Mouse (Mus musculus): ENCODE data around the gene Agrp. TPM values are rescaled to one million over a fixed set of nuclear protein-coding genes. Genes with fewer than 3 reads are reported as not detected.
"Not testable (repeated sequence)": the region's sequence is repeated elsewhere in the genome, so short reads cannot be mapped to it uniquely, and the experiment has no call there.

Agrp gene
- total RNA-seq, 2 experiments from 2014 or later: not detected

DNA sequence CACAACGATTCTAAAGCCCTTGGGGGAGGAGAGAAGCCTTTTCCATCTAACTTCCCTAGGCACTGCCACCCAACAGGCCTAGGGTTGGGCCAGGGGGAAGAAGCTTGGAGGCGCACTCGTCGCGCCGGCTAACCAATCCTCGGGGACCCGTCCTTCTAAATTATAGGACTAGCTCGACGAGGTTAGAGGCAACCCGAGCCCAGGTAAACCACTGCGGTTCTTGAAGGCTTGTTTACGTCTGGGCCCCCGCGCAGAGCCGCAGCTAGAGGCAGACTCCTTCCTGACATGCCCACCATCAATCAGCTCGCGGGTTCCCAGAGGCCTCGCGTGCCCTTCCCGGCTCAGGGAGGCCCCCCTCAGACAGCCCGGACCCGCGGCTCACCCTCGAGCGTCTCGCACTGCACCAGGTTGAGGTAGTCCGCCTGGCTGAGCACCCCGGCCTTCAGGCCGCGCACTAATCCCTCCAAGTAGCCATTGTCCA is 71.8 kb downstream of the Agrp start:
- DNase-seq (ENCODE audit: low spot score in 2 of 2): no peak
- intact Hi-C loops (cut with DNase I): no loop called here

DNA sequence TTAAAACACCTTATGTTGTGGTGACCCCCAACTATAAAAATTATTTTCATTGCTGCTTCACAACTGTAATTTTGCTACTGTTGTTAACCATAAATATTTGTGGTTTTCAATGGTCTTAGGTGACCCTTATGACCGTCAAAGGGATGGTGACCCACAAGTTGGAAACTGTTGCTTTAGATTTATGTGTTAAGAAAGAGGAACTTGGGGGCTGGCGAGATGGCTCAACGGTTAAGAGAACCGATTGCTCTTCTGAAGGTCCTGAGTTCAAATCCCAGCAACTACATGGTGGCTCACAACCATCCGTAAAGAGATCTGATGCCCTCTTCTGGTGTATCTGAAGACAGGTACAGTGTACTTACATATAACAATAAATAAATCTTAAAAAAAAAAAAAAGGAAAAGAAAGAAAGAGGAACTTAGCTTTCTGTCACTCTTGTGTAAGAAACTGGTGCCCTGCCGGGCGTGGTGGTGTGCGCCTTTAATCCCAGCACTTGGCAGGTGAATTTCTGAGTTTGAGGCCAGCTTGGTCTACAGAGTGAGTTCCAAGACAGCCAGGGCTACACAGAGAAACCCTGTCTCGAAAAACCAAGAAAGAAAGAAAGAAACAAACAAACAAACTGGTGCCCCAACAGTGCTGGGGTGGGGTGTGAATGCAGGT is 72.5 kb downstream of the Agrp start:
- DNase-seq (ENCODE audit: low spot score in 2 of 2); intact Hi-C loops (cut with DNase I): not testable (repeated sequence)

DNA sequence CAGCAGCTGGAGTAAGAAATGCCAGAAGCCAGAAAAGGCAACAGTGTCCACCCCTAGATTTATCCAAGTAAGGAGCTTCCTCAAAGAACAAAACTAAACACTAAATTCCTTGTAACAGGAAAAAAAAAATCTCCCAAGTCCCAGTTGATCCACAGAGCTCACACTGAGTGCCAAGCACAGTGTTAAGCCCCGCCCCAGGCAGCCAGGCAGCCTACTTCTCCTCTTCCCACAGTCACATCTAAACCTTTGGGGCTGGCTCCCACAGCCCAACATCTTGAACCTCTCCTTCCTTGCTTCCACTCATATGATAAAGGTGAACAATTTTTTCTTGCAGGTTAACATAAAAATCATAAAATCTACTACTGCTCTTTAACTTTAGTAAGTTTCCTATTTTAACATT is 73.3 kb downstream of the Agrp start:
- intact Hi-C loops (cut with DNase I): no loop called here
- DNase-seq (ENCODE audit: low spot score in 2 of 2): no peak

DNA sequence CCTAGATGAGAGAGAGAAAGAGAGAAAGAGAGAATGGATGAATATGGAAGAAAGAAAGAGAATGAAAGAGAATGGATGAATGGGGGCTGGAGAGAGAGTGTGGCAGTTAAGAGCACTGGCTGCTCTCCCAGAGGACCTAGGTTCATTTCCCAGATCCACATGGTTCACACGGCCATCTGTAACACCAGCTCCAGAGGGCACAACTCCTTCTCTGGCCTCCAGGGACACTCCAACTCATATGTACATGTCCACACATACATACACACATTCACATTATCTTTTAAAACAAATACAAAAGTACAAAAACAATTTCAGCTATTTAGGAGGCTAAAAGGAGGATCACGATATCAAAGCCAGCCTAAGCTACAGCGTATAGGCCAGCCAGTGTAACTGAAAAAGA is 74.3 kb downstream of the Agrp start:
- no peak for DNase-seq (ENCODE audit: low spot score in 2 of 2)
- intact Hi-C loops (cut with DNase I): no loop called here

DNA sequence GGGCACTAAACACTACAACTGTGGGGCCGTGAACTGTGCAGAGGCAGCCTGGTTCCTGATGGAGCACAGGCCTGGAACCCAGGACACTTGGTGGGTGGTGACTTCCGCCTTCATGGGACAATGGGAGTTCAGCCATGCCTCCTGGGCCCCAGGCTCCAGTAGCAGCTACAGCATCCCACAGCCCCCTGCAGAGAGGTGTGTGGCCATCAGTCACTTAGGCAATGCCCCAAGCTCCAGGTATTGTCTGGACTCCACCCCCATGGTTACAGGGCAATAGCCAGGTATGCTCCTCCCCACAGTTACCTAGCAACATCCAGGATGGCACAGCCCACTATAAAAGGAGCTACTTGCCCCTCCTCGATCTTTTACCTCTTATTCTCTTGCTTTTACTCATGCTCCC is 82.0 kb downstream of the Agrp start:
- intact Hi-C loops (cut with DNase I): loop anchor here (2.0 kb wide), 1 partner anchor 22 kb away; no protein-coding TSS in a partner anchor
- DNase-seq (ENCODE audit: low spot score in 2 of 2): no peak

DNA sequence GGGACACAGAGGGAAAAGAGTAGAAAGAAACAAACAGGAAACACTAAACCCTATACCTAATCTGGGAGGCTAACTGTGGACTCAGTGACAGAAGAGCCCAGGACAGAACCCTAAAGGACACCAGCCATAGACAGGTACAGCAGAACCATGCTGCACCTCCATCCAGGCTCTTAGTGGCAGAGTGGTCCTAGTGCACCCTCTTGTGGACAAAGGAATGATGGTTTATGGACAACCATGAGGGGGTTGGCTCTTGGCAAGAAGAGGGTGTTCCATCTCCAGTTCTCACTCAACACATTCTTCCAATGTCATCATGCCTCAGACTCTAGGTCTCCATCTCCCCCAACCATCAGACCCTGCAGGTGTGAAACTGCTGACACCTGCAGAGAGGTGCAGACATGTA is 83.1 kb downstream of the Agrp start:
- intact Hi-C loops (cut with DNase I): loop anchor here (2.0 to 5.0 kb wide), 2 partner anchors 21 to 37 kb away; partner anchors contain the start of gene Hsd11b2
- DNase-seq (ENCODE audit: low spot score in 2 of 2): peak; percentile 36 to 54

DNA sequence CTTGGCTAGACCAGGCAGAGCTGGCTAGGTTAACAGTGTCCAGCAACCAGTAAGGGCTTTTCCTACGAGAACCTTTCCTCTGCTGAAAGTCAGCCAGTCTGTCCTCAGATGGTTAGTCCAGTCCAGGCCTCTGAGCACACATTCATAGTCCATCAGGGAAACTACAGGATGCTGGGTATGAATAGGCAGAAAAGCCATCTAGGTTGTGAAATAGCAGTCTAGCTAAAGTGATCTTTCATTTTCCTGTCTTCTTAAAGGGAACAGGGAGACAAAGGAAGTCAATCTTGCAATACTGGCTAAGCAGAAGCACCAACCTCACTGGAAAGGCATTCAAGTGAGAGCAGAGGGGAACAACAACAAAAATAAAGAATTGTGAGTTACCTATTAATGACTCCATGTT is 84.4 kb downstream of the Agrp start:
- intact Hi-C loops (cut with DNase I): loop anchor here (5.0 kb wide), 1 partner anchor 36 kb away; the partner anchor contains the start of gene Hsd11b2
- no peak for DNase-seq (ENCODE audit: low spot score in 2 of 2)

DNA sequence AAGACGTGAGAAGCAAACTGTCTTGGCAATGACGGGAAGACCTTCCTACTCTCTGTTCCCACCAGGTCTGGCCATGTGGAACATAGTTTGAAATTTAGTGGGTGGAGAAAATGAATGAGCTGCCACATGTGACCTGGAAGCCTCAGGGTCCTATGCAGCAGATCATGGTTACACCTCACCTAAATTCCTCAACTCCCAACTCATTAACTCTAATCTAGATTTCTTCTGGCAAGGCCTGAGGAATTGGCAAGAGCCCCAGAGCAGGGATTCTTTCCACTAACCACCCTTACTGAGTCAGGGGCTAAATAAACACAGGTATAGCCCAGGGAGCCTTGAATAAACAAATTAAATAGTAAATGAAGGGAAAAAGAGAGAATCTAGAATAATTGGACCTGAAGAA is 85.2 kb downstream of the Agrp start:
- DNase-seq (ENCODE audit: low spot score in 2 of 2): no peak
- intact Hi-C loops (cut with DNase I): loop anchor here (5.0 kb wide), 1 partner anchor 35 kb away; the partner anchor contains the start of gene Hsd11b2

DNA sequence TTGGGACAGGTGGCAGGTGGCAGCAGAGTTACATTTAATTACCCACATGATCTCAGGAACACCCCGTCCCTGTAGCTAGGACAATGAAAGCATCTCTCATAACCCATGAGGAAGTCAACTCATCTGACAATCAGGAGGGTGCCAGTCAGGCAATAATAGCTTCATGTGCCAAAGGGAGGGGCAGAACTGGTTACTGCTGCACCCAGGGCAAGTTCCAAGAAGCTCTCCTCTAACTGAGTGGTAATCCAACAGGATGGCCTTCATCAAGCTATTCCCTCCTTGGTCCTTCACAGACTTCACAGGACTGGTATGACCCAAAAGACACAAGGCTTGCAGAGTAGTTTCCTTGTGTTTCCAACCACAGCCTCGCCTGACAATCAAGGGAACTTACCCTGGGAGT is 87.1 kb downstream of the Agrp start:
- DNase-seq (ENCODE audit: low spot score in 2 of 2): no peak
- intact Hi-C loops (cut with DNase I): loop anchor here (5.0 kb wide), 1 partner anchor 33 kb away; the partner anchor contains the start of gene Hsd11b2

DNA sequence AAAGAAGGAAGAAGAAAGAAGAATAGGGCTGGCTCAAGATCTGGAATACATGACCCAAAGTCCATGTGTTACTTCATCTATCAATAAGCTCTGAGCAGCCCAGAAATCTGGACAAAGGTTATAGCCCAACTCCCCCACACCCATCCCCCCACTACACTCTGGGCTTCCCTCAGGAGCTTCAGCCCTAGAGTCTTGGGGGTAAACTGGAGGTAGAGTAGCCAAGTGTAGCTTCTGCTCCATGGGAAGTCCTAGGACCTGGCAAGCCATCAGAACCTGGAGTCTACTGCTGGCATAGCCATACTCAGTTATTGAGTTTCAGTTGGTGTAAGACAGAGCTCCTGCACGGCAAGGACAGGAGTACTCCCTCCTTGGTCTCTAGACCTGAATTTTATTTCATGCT is 87.7 kb downstream of the Agrp start:
- no peak for DNase-seq (ENCODE audit: low spot score in 2 of 2)
- intact Hi-C loops (cut with DNase I): no loop called here

DNA sequence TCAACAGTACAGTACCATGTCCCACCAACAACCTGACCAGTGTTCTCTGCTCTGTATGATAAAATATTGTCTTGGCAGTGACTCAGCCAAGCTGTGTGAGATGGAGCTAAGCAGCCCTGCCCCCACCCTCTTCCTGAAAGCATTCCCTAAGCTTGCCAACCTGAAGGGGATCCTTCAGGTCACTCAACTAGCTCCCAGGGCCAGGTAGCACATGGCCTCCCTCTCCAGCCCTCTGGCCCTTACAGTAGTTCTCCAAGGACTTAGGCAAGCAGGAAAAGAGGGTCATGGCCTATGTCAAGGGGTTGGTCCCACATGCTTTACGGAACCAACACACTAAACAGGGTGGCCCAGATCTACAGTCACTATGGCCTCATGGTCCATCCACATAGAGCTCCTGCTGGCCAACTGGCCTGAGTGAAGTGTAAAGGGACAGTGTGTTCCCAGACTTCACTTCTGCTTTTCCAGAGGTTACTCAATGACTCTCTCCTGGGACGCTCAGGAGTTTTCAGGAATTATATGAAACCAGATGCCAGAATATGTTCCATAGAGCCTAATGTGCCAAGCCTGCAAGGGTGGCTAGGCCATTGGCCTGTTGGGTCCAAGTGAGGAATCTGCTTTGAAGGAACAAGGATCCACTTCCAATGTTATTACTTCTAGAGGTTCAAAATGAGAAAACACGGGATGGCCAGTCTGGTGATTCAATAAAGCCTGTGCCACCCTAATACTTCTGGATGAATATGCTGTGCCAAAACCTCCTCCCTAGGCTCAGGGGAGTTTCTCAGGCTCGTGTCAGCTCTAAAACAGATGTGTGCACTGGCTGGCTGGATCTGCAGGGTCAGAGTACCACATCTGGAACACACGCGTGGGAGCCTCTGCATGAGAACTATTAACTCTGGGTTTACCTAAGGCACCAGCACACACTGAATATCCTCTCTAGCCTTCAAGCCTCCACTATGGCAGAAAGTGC is 90.5 kb downstream of the Agrp start:
- no peak for DNase-seq (ENCODE audit: low spot score in 2 of 2)
- intact Hi-C loops (cut with DNase I): no loop called here

DNA sequence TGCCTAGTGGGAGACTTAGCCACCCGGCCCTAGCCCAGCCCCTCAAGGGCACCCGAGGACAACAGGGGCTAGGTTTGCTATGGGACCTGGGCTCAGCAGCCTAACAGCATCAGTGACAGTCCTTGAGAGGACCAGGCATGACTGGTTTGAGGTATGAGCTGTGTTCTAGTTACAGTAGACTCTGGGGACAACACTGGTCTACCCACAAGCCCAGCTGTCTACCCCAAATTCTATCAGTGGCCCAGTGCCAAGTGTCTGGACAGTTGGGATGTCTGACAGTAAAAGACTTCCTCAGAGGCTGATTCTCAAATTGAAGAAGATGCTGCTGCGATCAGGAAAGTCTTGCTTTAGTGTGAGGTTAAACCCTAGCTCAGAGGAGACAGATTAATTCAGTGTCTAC is 91.9 kb downstream of the Agrp start:
- DNase-seq (ENCODE audit: low spot score in 2 of 2): peak in 1 of 2 experiments; percentile 37
- intact Hi-C loops (cut with DNase I): no loop called here

DNA sequence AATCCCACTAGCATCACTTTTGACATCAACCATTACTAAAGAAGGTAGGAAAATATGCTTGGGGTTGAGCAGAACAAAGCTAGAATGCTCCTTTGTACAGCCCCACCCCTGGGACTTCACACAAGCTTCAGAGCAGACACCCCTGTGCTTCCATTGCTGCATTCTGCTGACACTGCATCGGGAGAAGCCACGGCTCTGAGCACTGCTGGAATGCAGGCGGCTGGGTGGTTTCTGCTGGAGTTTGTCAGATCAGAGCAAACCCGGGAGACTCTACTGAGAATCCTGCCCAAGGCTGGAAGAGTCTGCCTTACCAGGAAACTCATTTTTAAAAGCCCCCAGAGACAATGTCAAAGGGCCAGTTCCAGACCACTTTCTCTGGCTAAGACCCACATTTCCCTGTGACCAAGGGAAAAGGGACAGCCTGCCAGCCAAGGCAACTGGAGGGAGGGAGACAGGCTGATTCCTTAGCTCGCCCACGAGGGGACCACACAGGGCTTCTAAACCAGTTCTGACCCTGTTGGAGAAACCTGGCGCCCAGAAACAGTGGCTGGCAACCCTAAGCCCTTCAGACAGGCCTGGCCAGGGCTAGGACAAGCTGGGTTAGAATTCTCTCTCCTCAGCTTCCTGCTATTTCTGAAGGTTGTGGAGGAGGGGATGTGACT is 92.5 kb downstream of the Agrp start:
- peak in 1 of 2 experiments; percentile 23 for DNase-seq (ENCODE audit: low spot score in 2 of 2)

DNA sequence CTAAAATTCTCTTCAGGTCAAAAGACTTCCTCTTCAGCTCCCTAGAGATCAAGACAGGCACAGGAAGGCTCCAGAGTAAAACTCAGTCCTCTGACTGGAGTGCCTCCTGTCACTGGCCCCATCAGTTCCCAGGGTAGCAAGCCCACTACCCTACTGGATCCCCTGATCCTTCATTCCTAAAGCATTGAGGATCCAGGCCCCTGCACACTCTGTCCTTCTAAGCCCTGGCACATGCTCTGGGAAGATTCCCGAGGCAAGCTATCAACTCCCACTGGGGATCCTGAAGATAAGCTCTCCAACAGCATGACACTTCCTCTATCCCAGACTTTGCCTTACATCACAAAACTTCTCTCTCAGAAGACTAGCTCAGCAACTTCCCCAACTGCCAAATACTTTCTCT is 93.5 kb downstream of the Agrp start:
- intact Hi-C loops (cut with DNase I): no loop called here
- no peak for DNase-seq (ENCODE audit: low spot score in 2 of 2)

More for the DNA sequence above, 92.5 kb downstream of the Agrp start:
- intact Hi-C loops (cut with DNase I): no loop called here

DNA sequence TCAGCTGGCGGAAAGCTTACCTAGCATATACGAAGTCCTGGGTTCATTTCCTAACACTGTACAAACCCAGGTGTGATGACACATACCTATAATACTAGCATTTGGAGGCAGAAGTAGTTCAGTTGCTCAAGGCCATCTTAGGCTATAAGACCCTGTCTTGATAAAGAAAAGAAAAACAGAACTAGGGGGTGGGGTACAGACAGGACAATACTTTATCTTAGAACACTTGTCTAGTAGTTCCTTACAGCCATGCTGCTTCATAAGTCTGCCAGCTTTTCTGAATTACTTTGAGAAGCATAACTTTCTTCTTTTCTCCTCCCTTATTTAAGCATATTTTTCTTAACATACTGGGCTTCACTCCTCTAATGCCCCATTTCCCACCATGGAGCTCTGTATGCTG is 94.4 kb downstream of the Agrp start:
- intact Hi-C loops (cut with DNase I): no loop called here
- DNase-seq (ENCODE audit: low spot score in 2 of 2): no peak

DNA sequence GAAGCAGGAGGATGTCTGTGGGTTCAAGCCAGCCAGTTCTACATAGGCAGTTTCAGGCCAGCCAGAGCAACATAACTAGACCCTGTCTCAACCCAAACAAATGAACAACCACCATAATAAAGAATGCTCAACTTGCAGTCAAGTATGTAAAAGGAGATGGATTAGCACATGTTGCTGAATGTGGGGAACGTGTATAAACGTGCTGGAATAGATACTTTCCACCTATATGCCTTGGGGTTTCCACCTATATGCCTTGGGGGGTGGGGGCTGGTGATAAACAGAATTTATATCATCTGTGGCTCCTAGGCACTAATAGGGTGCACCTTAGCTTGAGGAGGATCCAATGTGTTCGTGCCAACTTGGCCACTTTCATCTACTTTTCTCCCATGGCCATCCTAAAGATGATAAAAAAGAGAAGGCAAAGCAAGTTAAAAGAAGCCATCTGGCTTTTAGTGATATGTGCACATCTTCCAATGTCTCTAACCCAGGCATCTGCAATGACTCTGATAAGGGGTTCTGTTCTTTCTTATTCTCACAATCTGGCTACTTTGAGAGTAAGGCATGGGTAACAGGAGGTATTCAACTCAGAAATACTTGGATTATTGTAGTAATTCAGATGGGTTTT is 95.0 kb downstream of the Agrp start:
- DNase-seq (ENCODE audit: low spot score in 2 of 2): no peak
- intact Hi-C loops (cut with DNase I): no loop called here

DNA sequence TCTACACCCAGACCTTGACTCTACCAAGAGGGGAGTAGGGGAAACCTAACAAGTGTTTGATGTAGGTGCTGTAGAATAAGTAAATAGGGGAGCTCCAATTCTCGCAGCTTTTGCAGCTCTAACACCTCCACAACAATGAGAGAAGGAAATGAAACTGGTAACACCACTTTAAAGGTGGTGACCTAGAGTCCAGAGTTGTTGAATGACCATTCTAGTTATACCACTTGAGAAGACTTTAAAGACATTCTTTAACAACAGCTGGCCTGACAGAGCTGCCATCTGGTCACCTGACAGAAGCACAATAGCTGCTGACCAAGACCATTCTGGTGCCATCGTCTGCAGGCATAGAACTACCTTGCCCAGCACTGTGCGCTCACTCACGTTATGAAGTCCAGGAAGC is 98.3 kb downstream of the Agrp start:
- intact Hi-C loops (cut with DNase I): no loop called here
- DNase-seq (ENCODE audit: low spot score in 2 of 2): no peak

DNA sequence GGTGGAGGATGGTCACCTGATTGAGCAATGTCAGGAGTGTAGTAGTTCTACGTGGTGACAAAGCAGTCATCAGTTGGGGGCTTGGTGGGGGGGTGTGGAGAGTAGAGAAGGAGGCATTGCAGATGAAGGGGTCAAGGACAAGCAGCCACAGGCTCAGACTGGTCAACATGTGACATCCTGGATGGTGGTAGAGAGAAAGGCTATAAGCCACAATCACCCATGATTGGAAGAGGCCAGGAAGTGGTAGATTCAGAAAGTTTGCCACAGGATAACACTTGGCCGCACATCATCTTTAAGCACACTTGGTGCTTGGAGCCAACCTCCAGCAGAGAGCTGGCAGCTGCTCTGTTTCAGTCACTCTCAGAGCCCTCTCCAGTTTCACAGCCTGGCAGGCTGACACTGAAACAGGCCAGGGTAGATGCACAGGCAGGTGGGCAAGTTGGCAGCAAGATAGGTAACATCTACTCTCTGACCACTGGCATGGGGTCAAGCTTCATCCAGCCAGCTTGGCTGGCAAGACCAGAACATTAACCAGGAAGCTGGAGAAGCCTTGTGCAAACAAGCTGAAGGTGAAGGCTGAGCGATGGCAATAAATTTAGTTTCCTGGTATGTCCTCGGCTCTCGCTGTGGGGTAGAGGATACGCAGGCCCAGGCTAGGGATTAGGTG is 100.0 kb downstream of the Agrp start:
- DNase-seq (ENCODE audit: low spot score in 2 of 2): no peak
- intact Hi-C loops (cut with DNase I): no loop called here

DNA sequence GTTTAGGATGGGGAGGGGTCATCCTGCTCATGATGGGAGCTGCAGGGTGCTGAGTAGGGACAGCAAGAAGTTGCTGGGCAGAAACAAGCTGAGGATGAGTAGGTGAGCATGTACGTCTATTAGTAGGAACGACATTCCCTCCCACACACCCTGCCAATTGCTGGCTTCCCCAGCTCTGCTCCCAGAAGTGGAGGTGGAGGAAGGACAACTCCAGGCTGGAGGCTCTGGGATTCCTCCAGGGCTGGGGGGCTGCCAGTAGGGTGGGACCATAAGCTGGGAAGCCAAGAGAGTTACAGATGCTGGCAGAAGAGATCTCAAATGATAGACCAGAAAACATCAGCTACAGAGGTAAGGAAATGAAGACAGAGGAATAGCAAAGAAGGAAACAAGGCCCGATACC is 100.6 kb downstream of the Agrp start:
- peak in 1 of 2 experiments; percentile 38 for DNase-seq (ENCODE audit: low spot score in 2 of 2)
- intact Hi-C loops (cut with DNase I): no loop called here

All from left cerebral cortex, postnatal 36 days (tissue).